24 mouse cellular contexts compared by ENCODE assay signal in the genomic region with DNA sequence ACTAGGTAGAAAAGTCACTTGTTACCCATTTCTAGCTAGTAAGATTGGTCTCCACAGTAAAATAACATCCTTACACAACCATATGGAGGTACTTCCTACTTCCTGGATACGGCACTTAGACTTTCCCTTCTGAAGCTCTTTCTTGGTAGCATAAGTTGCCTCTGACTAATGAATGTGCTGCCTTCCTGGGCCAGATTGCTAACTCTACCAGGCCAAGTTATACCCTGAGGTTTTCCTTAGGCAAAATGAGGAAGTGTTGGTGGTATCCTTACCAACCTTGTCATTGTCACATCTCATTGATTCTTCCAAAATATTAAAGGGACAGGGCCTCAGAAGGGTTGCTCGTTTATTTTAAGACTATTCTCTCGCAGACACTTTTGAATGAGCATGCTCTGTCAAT. TPM values are rescaled to one million over a fixed set of nuclear protein-coding genes. Genes with fewer than 3 reads are reported as not detected.
DNase-seq lines count a peak whose midpoint lies in the region; ATAC-seq and TF ChIP-seq lines count a peak whose summit lies in the region.
"Had no signal": no experiment of that assay in that cellular context is flagged by ENCODE, and none has a peak within 500 bp of the region (broad histone marks: within the 10 kb centered on the region; RNA-seq: fewer than 3 reads in every experiment).

No protein-coding gene starts in this region.

- H3K4me1 ChIP-seq in bone marrow macrophage, adult 2 months (ENCODE audit: control insufficient read depth, insufficient read depth, low read length): peaks cover 32% of the 10 kb centered on the region
- H3K4me1 ChIP-seq: embryonic facial prominence, embryonic 10.5 days; embryonic facial prominence, embryonic 13.5 days; forebrain, embryonic 12.5 days; heart, embryonic 10.5 days; heart, embryonic 13.5 days; hindbrain, embryonic 15.5 days had no signal

- TF ChIP-seq POLR2A in bone marrow macrophage, adult 2 months (IDR thresholded peaks at IDR 0.05; ENCODE audit: borderline replicate concordance, low read depth, low read length): no peak

- no peak for TF ChIP-seq CTCF in bone marrow macrophage, adult 2 months (IDR thresholded peaks at IDR 0.05; ENCODE audit: low read depth, low read length)

- no peak for DNase-seq in left cerebral cortex, postnatal 10 days (ENCODE audit: extremely low spot score in 1 of 2, low spot score in 2 of 2)
- DNase-seq in embryo, embryonic 9.5 days (ENCODE audit: extremely low spot score): no peak
- no peak for DNase-seq in heart, postnatal 4 days
- DNase-seq: adrenal gland, postnatal 10 days; adrenal gland, postnatal 36 days; cerebellum, adult 11 months; cerebellum, adult 8-10 months; cerebellum, postnatal 14 days; gastrocnemius, postnatal 25 days; heart, adult 2 months had no signal

- peak overlapping the region; percentile 85; the same call in 1 of the 2 replicates for H3K27ac ChIP-seq in bone marrow macrophage, adult 2 months (ENCODE audit: insufficient read depth, low read depth, low read length)
- H3K27ac ChIP-seq: embryonic facial prominence, embryonic 10.5 days; embryonic facial prominence, embryonic 13.5 days; forebrain, embryonic 12.5 days; forebrain, embryonic 15.5 days; heart, adult 2 months; heart, embryonic 10.5 days; heart, embryonic 13.5 days; hindbrain, embryonic 15.5 days had no signal

- intact Hi-C loops in left cerebral cortex, postnatal 10 days (cut with DNase I): loop anchor here (5.0 kb wide), 1 partner anchor 38 kb away; no protein-coding TSS in a partner anchor

- H3K4me3 ChIP-seq in bone marrow macrophage, adult 2 months (ENCODE audit: insufficient read depth, low read length): no peak overlapping the region
- H3K4me3 ChIP-seq: embryonic facial prominence, embryonic 10.5 days; embryonic facial prominence, embryonic 13.5 days; erythroblast, embryonic 14.5 days; forebrain, embryonic 12.5 days; forebrain, embryonic 15.5 days; heart, adult 2 months; heart, embryonic 10.5 days; heart, embryonic 13.5 days; hindbrain, embryonic 15.5 days had no signal

- ATAC-seq in hematopoietic stem cell, adult 5-6 weeks (replicated peaks in 1 of 2; ENCODE audit: insufficient read depth in 1 of 2, low FRiP score in 2 of 2, low TSS enrichment in 1 of 2, low read depth in 1 of 2, poor library complexity in 2 of 2, severe bottlenecking in 2 of 2): peak; percentile 62
- ATAC-seq in megakaryocyte progenitor cell, adult 5-6 weeks (replicated peaks; ENCODE audit: poor library complexity): peak; percentile 86
- ATAC-seq: forebrain, embryonic 15.5 days; intestine, postnatal 0 days; Patski had no signal

RNA-seq across cellular contexts. Expression of gene Gnaq, which starts 22.0 kb away (rescaled TPM):
- polyA plus RNA-seq in bone marrow macrophage, adult 2 months (2012; ENCODE audit: insufficient read depth, insufficient read length, missing spikeins): 86.9 and 96.5 TPM in 2 replicates
- total RNA-seq in hematopoietic stem cell, adult 5-6 weeks (2017): 21.0 and 29.8 TPM in 2 replicates
- total RNA-seq in megakaryocyte progenitor cell, adult 5-6 weeks (2015): 22.2 and 23.8 TPM in 2 replicates
- 14.3 and 20.4 TPM in 2 replicates for total RNA-seq in megakaryocyte progenitor cell, adult 5-6 weeks (2017)
- total RNA-seq in left cerebral cortex, postnatal 10 days (2021): 100 to 1,000 TPM; 197 to 209 TPM
- 10 to 100 TPM; 43.6 to 46.0 TPM for total RNA-seq in heart, postnatal 4 days (2021)
- polyA plus RNA-seq: erythroblast, embryonic 14.5 days; G1E had no signal
